28 mouse cellular contexts compared by ENCODE assay signal in the genomic region with DNA sequence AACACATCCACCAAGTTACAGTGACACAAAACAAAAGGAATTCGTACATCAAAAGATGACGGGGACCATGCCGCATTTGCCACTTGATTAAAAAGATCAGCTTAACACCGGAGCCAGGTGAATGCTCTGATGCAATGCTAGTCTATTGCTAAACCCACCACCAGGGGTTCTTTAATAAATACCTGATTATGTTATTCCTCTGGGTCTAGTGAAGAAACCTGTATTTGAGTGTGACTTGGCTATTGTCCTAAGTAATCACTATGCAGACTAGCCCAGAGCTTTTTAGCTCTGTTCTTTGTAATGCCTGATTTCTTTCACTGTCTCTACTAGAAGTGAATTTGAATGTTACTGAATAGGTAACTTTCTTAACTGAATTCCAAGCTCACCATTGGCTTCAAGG. TPM values are rescaled to one million over a fixed set of nuclear protein-coding genes. Genes with fewer than 3 reads are reported as not detected.
DNase-seq lines count a peak whose midpoint lies in the region; ATAC-seq and TF ChIP-seq lines count a peak whose summit lies in the region.
"Had no signal": no experiment of that assay in that cellular context is flagged by ENCODE, and none has a peak within 500 bp of the region (broad histone marks: within the 10 kb centered on the region; RNA-seq: fewer than 3 reads in every experiment).

No protein-coding gene starts in this region.

- H3K9me3 ChIP-seq in liver, embryonic 11.5 days (ENCODE audit: control insufficient read depth, low read length) = no peaks in the 10 kb centered on the region
- H3K9me3 ChIP-seq: embryonic facial prominence, embryonic 15.5 days; forebrain, embryonic 15.5 days; heart, embryonic 15.5 days; hindbrain, embryonic 10.5 days; hindbrain, embryonic 15.5 days had no signal

- H3K4me3 ChIP-seq in liver, adult 2 months (ENCODE audit: insufficient read depth, low read depth, low read length) = no peak overlapping the region
- no peak overlapping the region for H3K4me3 ChIP-seq in liver, embryonic 11.5 days (ENCODE audit: low read depth, low read length)
- H3K4me3 ChIP-seq: embryonic facial prominence, embryonic 15.5 days; erythroblast, embryonic 14.5 days; forebrain, embryonic 15.5 days; heart, adult 2 months; heart, embryonic 15.5 days; hindbrain, embryonic 10.5 days; hindbrain, embryonic 15.5 days had no signal

- H3K9ac ChIP-seq in liver, adult 2 months (ENCODE audit: low read depth, low read length) = peak overlapping the region; percentile 42
- no peak overlapping the region for H3K9ac ChIP-seq in liver, embryonic 11.5 days (ENCODE audit: low read depth, low read length)
- H3K9ac ChIP-seq: embryonic facial prominence, embryonic 15.5 days; forebrain, embryonic 15.5 days; heart, embryonic 15.5 days; hindbrain, embryonic 15.5 days had no signal

- peaks cover 58% of the 10 kb centered on the region for H3K4me1 ChIP-seq in liver, adult 2 months (ENCODE audit: control insufficient read depth, insufficient read depth, low read length)
- peaks cover 16% of the 10 kb centered on the region for H3K4me1 ChIP-seq in liver, embryonic 11.5 days (replicated peaks; ENCODE audit: control insufficient read depth, insufficient read depth, low read length)
- H3K4me1 ChIP-seq: embryonic facial prominence, embryonic 15.5 days; forebrain, embryonic 15.5 days; heart, embryonic 15.5 days; hindbrain, embryonic 10.5 days; hindbrain, embryonic 15.5 days had no signal

- H3K79me2 ChIP-seq in liver, adult 2 months (ENCODE audit: control insufficient read depth, insufficient read depth, low read length) = peaks cover 5% of the 10 kb centered on the region; the same call in 1 of the 2 replicates

- no peak for TF ChIP-seq POLR2A in liver, adult 2 months (IDR thresholded peaks at IDR 0.05; ENCODE audit: extremely low read depth, insufficient read depth, low read length)

- H3K4me2 ChIP-seq in liver, embryonic 11.5 days = no peak overlapping the region
- H3K4me2 ChIP-seq: embryonic facial prominence, embryonic 15.5 days; forebrain, embryonic 15.5 days; heart, embryonic 11.5 days; heart, embryonic 15.5 days; hindbrain, embryonic 15.5 days had no signal

- H3K27ac ChIP-seq in liver, adult 2 months (replicated peaks; ENCODE audit: insufficient read depth, low read depth, low read length) = peak overlapping the region; percentile 93
- H3K27ac ChIP-seq in liver, embryonic 11.5 days (ENCODE audit: low read depth, low read length) = no peak overlapping the region
- H3K27ac ChIP-seq: embryonic facial prominence, embryonic 15.5 days; forebrain, embryonic 15.5 days; heart, adult 2 months; heart, embryonic 15.5 days; hindbrain, embryonic 10.5 days; hindbrain, embryonic 15.5 days had no signal

- TF ChIP-seq CTCF in liver, adult 2 months (IDR thresholded peaks at IDR 0.05; ENCODE audit: low read depth, low read length) = no peak

- H3K36me3 ChIP-seq in liver, adult 2 months (ENCODE audit: control insufficient read depth, insufficient read depth, low read length) = peaks cover 24% of the 10 kb centered on the region
- no peaks in the 10 kb centered on the region for H3K36me3 ChIP-seq in liver, embryonic 11.5 days (ENCODE audit: control insufficient read depth, insufficient read depth, low read length)
- H3K36me3 ChIP-seq: embryonic facial prominence, embryonic 15.5 days; forebrain, embryonic 15.5 days; heart, embryonic 15.5 days; hindbrain, embryonic 10.5 days; hindbrain, embryonic 15.5 days had no signal

- DNase-seq in liver, adult 2 months (ENCODE audit: extremely low read depth, low read depth, low spot score) = peak; percentile 91
- DNase-seq in liver, embryonic 11.5 days (ENCODE audit: low spot score) = no peak
- peak; percentile 34 for DNase-seq in lung, postnatal 25 days (ENCODE audit: low spot score)
- no peak for DNase-seq in lung, postnatal 14 days
- DNase-seq in fat pad, adult 2 months (ENCODE audit: extremely low read depth, low read depth, low spot score) = peak; percentile 39
- no peak for DNase-seq in heart, postnatal 4 days
- no peak for DNase-seq in left cerebral cortex, adult 9 months (ENCODE audit: low spot score in 2 of 2)
- DNase-seq: adrenal gland, adult 8-10 months; adrenal gland, postnatal 36 days; cerebellum, adult 2 months; cerebellum, postnatal 10 days; embryo, embryonic 11 days; gastrocnemius, postnatal 10 days; heart, adult 2 months; heart, postnatal 14 days had no signal

- no peak for ATAC-seq in liver, embryonic 11.5 days (replicated peaks; ENCODE audit: low FRiP score)
- ATAC-seq: forebrain, embryonic 15.5 days; Patski had no signal

- H3K27me3 ChIP-seq in liver, adult 2 months (ENCODE audit: control insufficient read depth, insufficient read depth, low read length) = no peaks in the 10 kb centered on the region
- H3K27me3 ChIP-seq in liver, embryonic 11.5 days (replicated peaks; ENCODE audit: control insufficient read depth, insufficient read depth, low read length) = no peaks in the 10 kb centered on the region
- H3K27me3 ChIP-seq: embryonic facial prominence, embryonic 15.5 days; forebrain, embryonic 15.5 days; heart, embryonic 15.5 days; hindbrain, embryonic 15.5 days; Patski had no signal

- 21% methylated on average over 4 of the region's 4 CpGs for WGBS in liver, adult 2 months
- WGBS in liver, embryonic 11.5 days = 86% methylated on average over 4 of the region's 4 CpGs

RNA-seq across cellular contexts. Expression of gene Rdh7, which starts 7.6 kb away (rescaled TPM):
- 1,124 and 1,219 TPM in 2 replicates for total RNA-seq in liver, adult 2 months (2014; rRNA removed)
- 1,436 and 1,472 TPM in 2 replicates for polyA plus RNA-seq in liver, adult 2 months (2012; rRNA removed)
- polyA plus RNA-seq in liver, embryonic 11.5 days (2014; fragmentation: Nextera tagmentation; extraction: Ambion mirVana) = 0.14 TPM in 1 of 2 replicates, not detected in the other
- total RNA-seq in heart, postnatal 4 days (2021) = not detected
- total RNA-seq: common myeloid progenitor, adult 5-6 weeks; heart, adult 2 months; heart, postnatal 14 days had no signal
- polyA plus RNA-seq: C2C12; cerebellum, adult 2 months; embryonic facial prominence, embryonic 11.5 days; embryonic facial prominence, embryonic 15.5 days; erythroblast, embryonic 14.5 days; forebrain, embryonic 11.5 days; forebrain, embryonic 15.5 days; heart, adult 2 months; heart, embryonic 11.5 days; heart, embryonic 15.5 days; hindbrain, embryonic 10.5 days; hindbrain, embryonic 15.5 days; Patski had no signal

RNA-seq across cellular contexts. Expression of gene Rdh16f2, which starts 14.8 kb away (rescaled TPM):
- 282 and 329 TPM in 2 replicates for total RNA-seq in liver, adult 2 months (2014; rRNA removed)
- 281 and 297 TPM in 2 replicates for polyA plus RNA-seq in liver, adult 2 months (2012; rRNA removed)
- polyA plus RNA-seq in liver, embryonic 11.5 days (2014; fragmentation: Nextera tagmentation; extraction: Ambion mirVana) = not detected in 2 replicates
- not detected for total RNA-seq in heart, postnatal 4 days (2021)
- total RNA-seq: adrenal gland, adult 8-10 months; adrenal gland, postnatal 36 days; common myeloid progenitor, adult 5-6 weeks; gastrocnemius, postnatal 10 days; gastrocnemius, postnatal 4 days; heart, adult 2 months; heart, postnatal 14 days had no signal
- polyA plus RNA-seq: C2C12; cerebellum, adult 2 months; embryonic facial prominence, embryonic 11.5 days; embryonic facial prominence, embryonic 15.5 days; erythroblast, embryonic 14.5 days; forebrain, embryonic 11.5 days; forebrain, embryonic 15.5 days; heart, adult 2 months; heart, embryonic 11.5 days; heart, embryonic 15.5 days; hindbrain, embryonic 10.5 days; hindbrain, embryonic 15.5 days; Patski had no signal

RNA-seq across cellular contexts. Expression of gene Sdr9c7, which starts 17.3 kb away (rescaled TPM):
- total RNA-seq in liver, adult 2 months (2014; rRNA removed) = 25.6 and 26.9 TPM in 2 replicates
- polyA plus RNA-seq in liver, adult 2 months (2012; rRNA removed) = 20.4 and 36.7 TPM in 2 replicates
- polyA plus RNA-seq in liver, embryonic 11.5 days (2014; fragmentation: Nextera tagmentation; extraction: Ambion mirVana) = not detected in 2 replicates
- total RNA-seq in heart, postnatal 4 days (2021) = not detected
- total RNA-seq: common myeloid progenitor, adult 5-6 weeks; gastrocnemius, postnatal 10 days; gastrocnemius, postnatal 4 days; heart, adult 2 months had no signal
- polyA plus RNA-seq: C2C12; embryonic facial prominence, embryonic 11.5 days; erythroblast, embryonic 14.5 days; forebrain, embryonic 11.5 days; forebrain, embryonic 15.5 days; heart, adult 2 months; heart, embryonic 11.5 days; heart, embryonic 15.5 days; hindbrain, embryonic 10.5 days; hindbrain, embryonic 15.5 days; Patski had no signal

RNA-seq across cellular contexts. Expression of gene Rdh19, which starts 31.3 kb away (rescaled TPM):
- not detected in 2 replicates for total RNA-seq in liver, adult 2 months (2014; rRNA removed)
- polyA plus RNA-seq in liver, adult 2 months (2012; rRNA removed) = 0.05 TPM in 1 of 2 replicates, not detected in the other
- not detected in 2 replicates for polyA plus RNA-seq in liver, embryonic 11.5 days (2014; fragmentation: Nextera tagmentation; extraction: Ambion mirVana)
- not detected for total RNA-seq in heart, postnatal 4 days (2021)
- total RNA-seq: common myeloid progenitor, adult 5-6 weeks; gastrocnemius, postnatal 10 days; gastrocnemius, postnatal 4 days; heart, adult 2 months; heart, postnatal 14 days had no signal
- polyA plus RNA-seq: C2C12; cerebellum, adult 2 months; embryonic facial prominence, embryonic 11.5 days; embryonic facial prominence, embryonic 15.5 days; erythroblast, embryonic 14.5 days; forebrain, embryonic 11.5 days; forebrain, embryonic 15.5 days; heart, adult 2 months; heart, embryonic 11.5 days; heart, embryonic 15.5 days; hindbrain, embryonic 10.5 days; hindbrain, embryonic 15.5 days; Patski had no signal

Comparison
In these comparisons a context has a peak if more than half of its experiments do, and no peak if none do; other contexts are left out.
1. DNase-seq: peak in liver, adult 2 months (single experiment), lung, postnatal 25 days (single experiment) and fat pad, adult 2 months (single experiment); none in liver, embryonic 11.5 days (single experiment), lung, postnatal 14 days (single experiment), heart, postnatal 4 days (single experiment) and left cerebral cortex, adult 9 months (0 of 2).
2. RNA of gene Rdh7, which starts 7.6 kb away (total RNA-seq): 1,124 to 1,219 TPM in liver, adult 2 months; not detected in heart, postnatal 4 days; every median in the first group is over 1,000 times any median in the second.
3. RNA of gene Rdh16f2, which starts 14.8 kb away (total RNA-seq): 282 to 329 TPM in liver, adult 2 months; not detected in heart, postnatal 4 days; every median in the first group is over 100 times any median in the second.
4. RNA of gene Sdr9c7, which starts 17.3 kb away (total RNA-seq): 25.6 to 26.9 TPM in liver, adult 2 months; not detected in heart, postnatal 4 days; every median in the first group is over 10 times any median in the second.